Mouse (Mus musculus): Measurements from ENCODE around the gene Apopt1. TPM values are rescaled to one million over a fixed set of nuclear protein-coding genes. Genes with fewer than 3 reads are reported as not detected.

Apopt1 gene
- total RNA-seq, 4 experiments from 2014 or later, result 36.2 to 40.8 (median 38.9) TPM

DNA sequence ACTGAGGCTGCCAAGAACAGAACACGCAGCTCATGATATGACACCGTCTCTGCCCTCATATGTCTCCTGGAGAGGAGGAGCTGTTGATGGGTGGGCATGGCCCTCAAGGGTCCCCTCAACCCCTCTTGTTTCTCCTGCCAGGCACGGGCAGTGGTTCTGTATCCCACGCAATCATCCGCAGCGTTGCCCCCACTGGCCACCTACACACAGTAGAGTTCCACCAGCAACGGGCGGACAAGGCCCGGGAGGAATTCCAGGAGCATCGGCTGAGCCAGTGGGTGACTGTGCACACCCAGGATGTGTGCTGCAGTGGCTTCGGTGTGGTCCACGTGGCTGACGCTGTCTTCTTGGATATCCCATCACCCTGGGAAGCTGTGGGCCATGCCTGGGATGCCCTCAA lies 32.4 kb upstream of the Apopt1 start:
- DNase-seq (ENCODE audit: low spot score in 2 of 2), result no peak

GRCm38 (mm10) chr12:111681305-111681704 lies 31.8 kb upstream of the Apopt1 start:
- no peak for DNase-seq (ENCODE audit: low spot score in 2 of 2)

GRCm38 (mm10) chr12:111682003-111682402 lies 31.1 kb upstream of the Apopt1 start:
- no peak for DNase-seq (ENCODE audit: low spot score in 2 of 2)

- DNase-seq (ENCODE audit: low spot score in 2 of 2), result no peak
These were observed 30.3 kb upstream of the Apopt1 start for GRCm38 (mm10) chr12:111682806-111683205.

DNA sequence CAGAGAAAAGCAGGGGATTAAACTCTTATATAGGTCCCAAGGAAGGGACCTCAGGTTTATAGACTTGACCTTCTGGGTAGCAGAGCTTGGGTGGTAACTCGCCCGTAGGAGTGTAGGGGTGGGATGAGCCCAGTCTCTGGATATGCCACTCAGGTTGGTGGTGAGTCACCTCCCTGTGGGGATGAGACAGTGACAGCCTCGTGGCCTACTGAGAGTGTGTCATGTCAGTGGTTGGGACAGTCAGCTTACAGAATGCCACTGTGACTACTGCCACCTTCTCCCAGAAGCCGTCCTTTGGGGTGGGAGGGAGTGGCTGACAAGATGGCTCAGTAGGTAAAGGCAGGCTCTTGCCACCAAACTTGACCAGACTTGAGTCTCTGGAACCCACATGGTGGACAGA lies 26.7 kb upstream of the Apopt1 start:
- DNase-seq (ENCODE audit: low spot score in 2 of 2), result no peak

DNA sequence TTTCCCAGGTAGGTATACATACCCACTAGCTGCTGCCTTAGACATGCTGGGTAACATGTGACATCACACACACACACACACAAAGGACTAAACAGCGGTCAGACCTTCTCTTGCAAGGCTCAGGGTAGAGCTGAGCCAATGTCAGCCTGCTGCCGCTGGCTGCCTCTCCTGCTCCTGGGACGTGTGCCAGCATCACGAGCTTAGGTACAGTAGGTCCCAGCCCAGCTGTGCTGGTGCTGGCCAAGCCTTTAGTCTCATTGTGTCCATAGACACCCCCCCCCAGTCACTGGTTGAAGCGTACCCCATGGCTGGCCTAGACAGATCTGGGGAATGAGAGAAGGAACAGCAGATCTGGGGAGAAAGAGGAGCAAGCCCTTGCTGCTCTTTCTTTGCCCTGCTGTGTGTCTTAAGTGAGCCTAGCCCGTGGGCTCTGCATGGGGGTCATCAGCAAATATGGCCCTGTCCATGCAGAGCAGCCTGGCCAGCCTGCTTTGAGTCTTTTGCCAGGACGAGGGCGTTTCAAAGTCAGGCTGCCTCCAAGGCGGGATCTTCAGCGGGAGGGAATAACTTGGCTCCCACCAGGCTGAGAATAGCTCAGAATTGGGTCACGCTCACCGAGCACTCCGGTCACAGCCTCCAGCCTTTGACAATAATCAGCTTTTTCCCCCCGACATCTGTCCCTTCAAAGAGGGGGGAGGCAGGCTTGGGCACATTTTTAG lies 25.6 kb upstream of the Apopt1 start:
- DNase-seq (ENCODE audit: low spot score in 2 of 2), result peak; percentile 66 to 76

GRCm38 (mm10) chr12:111688069-111688428 lies 25.0 kb upstream of the Apopt1 start:
- no peak for DNase-seq (ENCODE audit: low spot score in 2 of 2)

DNA sequence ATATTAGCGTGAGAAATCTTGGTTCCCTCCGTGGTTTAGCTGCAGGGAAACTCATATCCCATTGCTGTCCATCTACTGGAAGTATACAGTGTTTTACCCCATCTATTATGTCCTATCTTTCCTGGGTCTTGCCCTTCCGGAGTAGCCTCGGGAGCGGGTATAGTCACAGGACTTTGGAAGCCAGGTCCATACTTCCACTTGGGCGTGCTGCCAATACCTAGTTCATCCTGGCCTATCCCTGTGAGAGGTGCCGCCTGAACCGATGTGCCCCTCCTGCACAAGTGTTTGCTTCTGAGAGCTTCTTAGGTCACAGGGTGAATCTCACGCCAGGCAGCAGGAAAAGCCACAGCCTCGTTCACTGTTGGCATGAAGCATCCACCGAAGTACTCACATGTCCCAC lies 23.6 kb upstream of the Apopt1 start:
- DNase-seq (ENCODE audit: low spot score in 2 of 2), result no peak

GRCm38 (mm10) chr12:111691346-111691872 lies 21.7 kb upstream of the Apopt1 start:
- DNase-seq (ENCODE audit: low spot score in 2 of 2), result no peak

- no peak for DNase-seq (ENCODE audit: low spot score in 2 of 2)
These were observed 20.2 kb upstream of the Apopt1 start for GRCm38 (mm10) chr12:111692899-111693298.

GRCm38 (mm10) chr12:111693341-111694270 lies 19.5 kb upstream of the Apopt1 start:
- no peak for DNase-seq (ENCODE audit: low spot score in 2 of 2)

DNA sequence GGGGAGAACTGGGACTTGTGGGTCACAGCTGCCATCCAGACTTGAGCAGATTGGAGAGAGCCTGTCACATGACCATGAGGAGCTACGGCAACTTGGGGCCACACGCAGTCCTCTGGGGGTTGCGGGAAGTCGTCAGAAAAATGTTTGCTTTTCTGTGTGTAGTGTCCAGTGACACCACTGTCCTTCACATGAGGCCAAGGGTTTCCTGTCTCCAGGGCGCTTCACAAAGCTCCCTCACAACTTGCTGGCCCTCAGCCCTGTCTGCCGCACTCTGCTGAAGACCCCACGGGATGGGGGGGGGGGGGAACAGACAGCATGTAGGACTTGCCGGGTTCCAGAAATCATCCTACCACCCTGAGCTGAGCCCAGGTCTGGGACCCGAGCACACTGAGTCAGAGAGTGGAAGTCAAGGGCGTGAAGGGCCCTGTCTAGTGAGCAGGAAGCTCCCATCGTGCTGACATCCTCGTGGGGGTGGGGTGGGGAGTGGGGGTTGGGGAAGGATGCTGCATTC lies 18.7 kb upstream of the Apopt1 start:
- no peak for DNase-seq (ENCODE audit: low spot score in 2 of 2)

GRCm38 (mm10) chr12:111694880-111695804 lies 17.9 kb upstream of the Apopt1 start:
- DNase-seq (ENCODE audit: low spot score in 2 of 2), result no peak

DNA sequence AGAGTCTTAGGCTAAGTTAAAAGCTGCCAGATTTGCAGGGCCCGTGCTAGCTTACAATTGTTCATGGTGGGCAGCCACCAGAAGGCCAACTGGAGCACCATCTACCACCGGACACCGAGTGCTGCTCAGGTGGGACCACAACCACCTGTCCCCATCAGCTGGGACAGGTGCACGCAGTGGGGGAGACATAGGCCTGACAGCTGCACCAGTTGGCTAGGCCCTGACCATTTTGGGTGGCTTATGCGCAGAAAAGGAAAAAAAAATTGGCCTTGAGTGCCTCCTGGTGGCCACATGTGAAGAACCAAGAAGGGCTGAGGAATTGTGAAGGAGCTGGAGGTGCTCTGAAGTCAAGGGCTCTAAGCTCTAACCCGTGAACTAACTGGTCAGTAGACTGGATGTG lies 16.8 kb upstream of the Apopt1 start:
- DNase-seq (ENCODE audit: low spot score in 2 of 2), result peak in 1 of 2 experiments; percentile 50

- no peak for DNase-seq (ENCODE audit: low spot score in 2 of 2)
These were observed 15.4 kb upstream of the Apopt1 start for GRCm38 (mm10) chr12:111697708-111698107.

GRCm38 (mm10) chr12:111698346-111698913 lies 14.6 kb upstream of the Apopt1 start:
- no peak for DNase-seq (ENCODE audit: low spot score in 2 of 2)

DNA sequence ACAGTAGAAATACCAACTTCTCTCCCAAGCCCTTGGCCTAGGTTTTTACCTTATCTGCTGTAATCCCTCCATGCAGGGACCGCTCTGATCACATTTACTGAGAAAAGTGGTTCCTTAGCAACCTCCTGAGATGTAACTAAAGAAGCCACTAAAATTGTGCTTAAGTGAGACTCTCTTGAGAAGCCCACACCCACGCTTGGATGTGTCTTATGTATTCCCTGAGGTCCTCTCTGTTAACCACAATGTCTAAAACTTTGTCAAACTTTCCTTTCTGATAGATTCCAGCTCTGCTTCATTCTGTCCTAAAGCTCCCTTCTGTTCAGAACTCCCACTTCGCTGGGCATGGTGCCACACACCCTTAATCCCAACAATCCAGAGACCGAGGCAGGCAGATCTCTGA lies 13.5 kb upstream of the Apopt1 start:
- no peak for DNase-seq (ENCODE audit: low spot score in 2 of 2)

DNA sequence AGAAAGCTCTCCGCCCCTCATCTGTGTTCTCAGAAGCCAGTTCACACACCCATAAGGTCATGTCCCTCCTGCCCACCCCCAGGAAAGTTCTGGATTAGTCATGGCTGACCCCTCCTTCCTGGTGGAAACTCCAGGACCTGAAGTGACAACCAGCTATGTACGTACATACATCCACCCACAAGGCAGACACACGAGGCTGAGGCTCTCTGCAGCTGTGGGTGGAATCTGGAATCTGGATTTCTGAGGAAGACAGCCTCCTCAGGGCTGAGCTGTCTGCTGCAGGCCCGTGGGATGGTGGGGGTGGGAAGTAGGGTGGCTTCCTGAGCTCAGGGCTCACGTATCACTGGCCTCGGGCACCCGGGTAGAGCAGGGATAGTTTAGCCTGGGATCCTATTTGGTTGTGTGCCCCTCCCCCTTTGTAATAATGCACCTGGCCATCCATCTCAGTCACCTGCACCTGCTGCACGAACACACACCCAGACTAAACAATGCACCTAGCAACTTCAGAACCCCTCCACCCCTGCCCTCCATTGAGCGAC lies 12.1 kb upstream of the Apopt1 start:
- no peak for DNase-seq (ENCODE audit: low spot score in 2 of 2)

DNA sequence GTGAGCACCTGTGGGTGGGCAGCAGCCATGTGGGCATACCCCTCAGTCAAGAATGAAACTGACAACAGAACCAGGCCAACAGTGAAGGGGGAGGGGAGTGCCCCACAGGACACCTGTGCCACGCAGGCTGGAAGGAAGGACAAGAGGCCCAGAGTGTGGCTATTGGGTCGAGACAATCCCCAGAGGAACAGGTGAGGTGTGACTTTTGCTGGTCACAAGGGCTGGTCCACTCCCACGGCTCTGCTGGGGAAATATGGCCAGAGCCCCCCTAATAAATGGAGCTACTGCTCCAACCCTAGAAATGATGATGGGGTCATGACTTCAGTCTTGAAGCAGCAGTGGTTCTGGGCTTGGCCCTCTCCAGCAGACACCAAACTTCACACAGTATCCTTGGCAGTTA lies 9.8 kb upstream of the Apopt1 start:
- DNase-seq (ENCODE audit: low spot score in 2 of 2), result no peak

DNA sequence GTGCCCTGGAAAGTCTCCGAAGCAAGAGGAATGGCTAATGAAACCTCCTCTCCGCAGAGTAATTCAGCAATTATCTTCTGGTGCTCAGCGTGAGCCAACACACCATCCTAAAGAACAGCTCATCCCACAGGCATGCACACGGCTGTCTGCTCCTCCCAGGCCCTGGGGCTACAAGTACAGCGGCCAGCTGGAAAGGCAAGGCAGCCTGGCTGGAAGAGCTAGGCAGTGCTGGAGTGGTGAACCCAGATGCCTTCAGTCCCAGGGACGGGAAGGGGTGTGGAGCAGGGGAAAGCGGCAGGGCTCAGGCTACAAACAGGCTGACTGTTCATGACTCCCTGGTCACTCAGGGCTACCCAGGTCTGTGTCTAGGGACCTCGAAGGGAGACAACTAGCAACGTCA lies 8.5 kb upstream of the Apopt1 start:
- DNase-seq (ENCODE audit: low spot score in 2 of 2), result peak; percentile 52 to 74

All from gastrocnemius, adult 8-10 months (tissue).